Mouse (Mus musculus) E14TG2a.4 (cell line): ENCODE data around the gene Tbc1d20.

ENCODE experiments used
- CTCF ChIP-seq: conservative IDR thresholded peaks from 2 replicates; pipeline ENCODE4 v1.5.1; 2014; ENCODE audit warnings: low read length
- NANOG ChIP-seq: IDR thresholded peaks from 2 replicates; pipeline ENCODE4 v1.6.1; 2014; ENCODE audit warnings: borderline replicate concordance, low read length, mixed read lengths
- POU5F1 ChIP-seq: IDR thresholded peaks from 2 replicates; pipeline ENCODE4 v1.6.1; 2014; ENCODE audit warnings: low read length, borderline replicate concordance

DNA sequence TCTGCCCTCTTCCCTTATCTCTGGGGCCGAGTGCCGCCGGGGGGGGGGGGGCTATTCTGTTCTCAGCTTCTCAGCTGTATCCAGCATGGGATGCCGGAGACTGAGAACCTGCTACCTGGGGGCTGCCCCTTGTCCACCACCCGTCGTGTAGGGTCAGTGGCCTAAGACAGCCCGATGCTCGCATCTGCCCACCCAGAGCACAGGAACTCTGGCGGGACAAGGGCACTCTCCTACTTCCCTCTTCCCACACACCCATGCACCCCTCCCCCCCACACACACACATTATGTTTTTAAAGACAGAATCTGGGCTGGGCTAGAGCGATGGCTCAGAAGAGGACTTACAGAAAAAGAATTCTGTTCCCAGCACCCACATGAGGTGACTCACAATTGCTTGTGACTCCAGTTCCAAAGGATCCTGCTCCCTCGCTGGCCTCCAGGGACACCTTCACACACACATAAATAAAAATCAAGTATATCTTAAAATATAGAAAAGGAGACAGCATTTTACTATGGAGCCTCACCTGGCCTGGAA lies 41.7 kb downstream of the Tbc1d20 start:
- no peak for TF ChIP-seq CTCF
- no peak for TF ChIP-seq POU5F1
- no peak for TF ChIP-seq NANOG
